Mouse (Mus musculus): Measurements from ENCODE around the gene Cd37.
"Not testable (repeated sequence)": the region's sequence is repeated elsewhere in the genome, so short reads cannot be mapped to it uniquely, and the experiment has no call there.

Gene Cd37

GRCm38 (mm10) chr7:45238723-45239496 is at the start of gene Cd37:
Gene Cd37, minus strand, starts transcription at chr7:45239115.
- DNase-seq = no peak

- no peak for DNase-seq
These were observed 47.6 kb upstream of the Cd37 start for GRCm38 (mm10) chr7:45286486-45286885.

GRCm38 (mm10) chr7:45277136-45277760 is 38.3 kb upstream of the Cd37 start, which contains the start of gene Slc6a21:
Gene Slc6a21, plus strand, starts transcription at chr7:45277513.
- peak; percentile 83 to 86 for DNase-seq

- no peak for DNase-seq
These were observed 34.8 kb upstream of the Cd37 start for GRCm38 (mm10) chr7:45273672-45274071.

GRCm38 (mm10) chr7:45272786-45273412 is 34.0 kb upstream of the Cd37 start:
- DNase-seq = no peak

- DNase-seq = no peak
These were observed 26.6 kb upstream of the Cd37 start for GRCm38 (mm10) chr7:45265518-45265917.

GRCm38 (mm10) chr7:45264348-45264747 is 25.4 kb upstream of the Cd37 start:
- no peak for DNase-seq

GRCm38 (mm10) chr7:45263006-45263607 is 24.2 kb upstream of the Cd37 start:
- DNase-seq = no peak

- no peak for DNase-seq
These were observed 23.4 kb upstream of the Cd37 start for GRCm38 (mm10) chr7:45262266-45262665.

- no peak for DNase-seq
These were observed 20.4 kb upstream of the Cd37 start for GRCm38 (mm10) chr7:45259281-45259680.

GRCm38 (mm10) chr7:45257063-45257840 is 18.3 kb upstream of the Cd37 start:
- peak in 1 of 2 experiments; percentile 10 for DNase-seq

- DNase-seq = not testable (repeated sequence)
These were observed 16.9 kb upstream of the Cd37 start for GRCm38 (mm10) chr7:45255822-45256221.

- DNase-seq = no peak
These were observed 14.9 kb upstream of the Cd37 start for GRCm38 (mm10) chr7:45253806-45254205.

- DNase-seq = no peak
These were observed 8.8 kb upstream of the Cd37 start for GRCm38 (mm10) chr7:45247666-45248065.

- no peak for DNase-seq
These were observed 2.5 kb upstream of the Cd37 start for GRCm38 (mm10) chr7:45241389-45241749.

GRCm38 (mm10) chr7:45240633-45241388 is 1.9 kb upstream of the Cd37 start, which contains the start of gene Slc6a16:
Gene Slc6a16, plus strand, starts transcription at chr7:45241085.
- DNase-seq = peak; percentile 54 to 68

GRCm38 (mm10) chr7:45240109-45240508 is 1.2 kb upstream of the Cd37 start:
- DNase-seq = no peak

- DNase-seq = no peak
These were observed 892 bp downstream of the Cd37 start for GRCm38 (mm10) chr7:45237747-45238699.

GRCm38 (mm10) chr7:45235656-45236180 is 3.2 kb downstream of the Cd37 start:
- no peak for DNase-seq

GRCm38 (mm10) chr7:45234922-45235571 is 3.9 kb downstream of the Cd37 start:
- DNase-seq = peak; percentile 31 to 45

All from cerebellum, postnatal 14 days (tissue).